Mouse (Mus musculus): ENCODE measurements around the gene Zrsr1. TPM values are rescaled to one million over a fixed set of nuclear protein-coding genes. Genes with fewer than 3 reads are reported as not detected.

The Zrsr1 gene
- total RNA-seq, 2 experiments from 2014 or later, result 62.7 to 63.7 TPM

GRCm38 (mm10) chr11:23008824-23009200, 37.0 kb downstream of the Zrsr1 start:
- DNase-seq, result no peak

DNA sequence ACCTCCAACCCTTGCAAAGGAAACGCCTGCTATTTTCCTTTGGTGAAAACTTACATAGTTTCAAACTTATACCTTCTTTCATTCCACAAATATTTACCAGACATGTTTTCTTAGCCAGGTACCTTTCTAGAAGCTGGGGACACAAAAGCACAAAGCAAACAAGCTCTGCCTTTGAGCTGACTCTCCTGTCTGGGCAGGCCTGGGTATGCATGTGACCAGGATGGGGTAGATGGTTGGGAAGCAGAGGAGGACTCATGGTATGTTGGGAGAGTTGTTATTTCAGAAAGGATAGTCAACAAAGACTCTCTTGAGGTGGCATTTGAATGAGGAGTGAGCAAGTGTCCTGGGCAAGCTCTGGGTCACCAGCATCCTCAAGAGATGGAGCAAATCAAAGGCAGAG, 41.3 kb downstream of the Zrsr1 start:
- DNase-seq, result no peak

GRCm38 (mm10) chr11:23013580-23014294, 41.9 kb downstream of the Zrsr1 start:
- DNase-seq, result no peak

- DNase-seq, result no peak
These were observed 43.2 kb downstream of the Zrsr1 start for GRCm38 (mm10) chr11:23014996-23015395.

DNA sequence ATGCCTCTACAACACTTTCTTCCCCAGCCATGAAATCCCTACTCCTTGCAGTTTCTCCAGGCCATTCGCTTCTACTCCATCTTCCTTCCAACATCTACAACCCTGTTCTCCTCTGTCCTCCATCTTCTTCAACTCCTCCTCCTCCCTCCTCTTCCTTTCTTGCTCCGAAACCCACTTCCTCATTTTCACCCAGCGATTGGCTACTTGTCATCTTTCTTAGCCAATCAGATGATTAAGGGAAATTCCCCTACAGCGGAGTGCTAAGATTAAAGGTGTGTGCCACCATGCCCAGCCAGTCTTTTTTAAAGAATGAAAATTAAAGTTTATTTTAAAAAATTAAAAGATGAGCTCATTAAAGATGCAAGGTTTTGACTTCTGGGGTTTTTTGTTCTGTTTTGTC, 46.1 kb downstream of the Zrsr1 start:
- no peak for DNase-seq

- DNase-seq, result no peak
These were observed 48.4 kb downstream of the Zrsr1 start for GRCm38 (mm10) chr11:23020116-23020770.

- DNase-seq, result no peak
These were observed 49.0 kb downstream of the Zrsr1 start for GRCm38 (mm10) chr11:23020841-23021240.

DNA sequence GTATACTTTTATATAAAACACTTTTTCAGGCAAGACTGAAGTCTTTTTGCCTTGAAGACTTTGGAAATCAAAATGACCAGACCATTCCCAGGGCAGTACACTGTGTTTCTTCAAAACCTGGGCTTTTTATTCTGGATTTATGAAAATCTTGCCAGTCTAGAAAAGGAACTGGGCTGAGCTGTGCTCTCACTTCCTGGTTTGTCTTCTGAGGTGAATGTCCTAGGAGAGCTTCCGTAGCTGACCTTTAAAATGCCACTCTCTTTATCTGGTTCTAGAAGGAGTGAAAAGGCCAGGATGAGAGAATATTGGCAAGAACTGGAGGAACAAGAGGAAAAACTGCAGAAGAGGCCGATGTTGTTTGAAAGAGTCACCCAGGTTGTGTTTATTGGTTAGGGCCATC, 51.4 kb downstream of the Zrsr1 start:
- DNase-seq, result no peak

GRCm38 (mm10) chr11:23024169-23024568, 52.4 kb downstream of the Zrsr1 start:
- no peak for DNase-seq

Other genes starting within 250 kb of the Zrsr1 start
- 10 to 100 TPM; 12.2 to 17.4 TPM for gene B3gnt2, start 111.0 kb upstream of the Zrsr1 start, total RNA-seq (2021)
- gene Gm28048, start 10.1 kb downstream of the Zrsr1 start, total RNA-seq (2021), result 10 to 100 TPM in 1 of 2 experiments, 1 to 10 TPM in 1; 9.2 to 11.3 TPM
- gene Commd1, start 10.4 kb downstream of the Zrsr1 start, total RNA-seq (2021), result 10 to 100 TPM; 52.6 to 64.1 TPM
- 100 to 1,000 TPM; 118 to 121 TPM for gene Cct4, start 18.5 kb downstream of the Zrsr1 start, total RNA-seq (2021)
- 1 to 10 TPM; 3.4 to 5.6 TPM for gene Fam161a, start 35.5 kb downstream of the Zrsr1 start, total RNA-seq (2021)